Mouse (Mus musculus): ENCODE measurements at regions not wholly inside any gene's neighbourhood (a gene's known extent, or its start where the extent isn't known, plus 50 kb on each side); places are given as distances from the start of the nearest gene placed in this dataset.

- H3K27ac ChIP-seq (replicated peaks; ENCODE audit: low read depth, low read length) = no peak overlapping the region
- H3K9me3 ChIP-seq (ENCODE audit: control insufficient read depth, low read length) = no peaks in the 10 kb centered on the region
- no peak overlapping the region for H3K9ac ChIP-seq (replicated peaks; ENCODE audit: low read length)
- H3K27me3 ChIP-seq (ENCODE audit: control insufficient read depth, insufficient read depth, low read length) = no peaks in the 10 kb centered on the region
- peak; percentile 58; the same call in 1 of the 2 replicates for ATAC-seq (ENCODE audit: low FRiP score, low TSS enrichment)
- no peaks in the 10 kb centered on the region for H3K36me3 ChIP-seq (ENCODE audit: control insufficient read depth, insufficient read depth, low read length)
- H3K4me3 ChIP-seq (replicated peaks; ENCODE audit: low read depth, low read length) = no peak overlapping the region
- WGBS = 4% methylated on average over 8 of the region's 8 CpGs
- H3K4me2 ChIP-seq (ENCODE audit: low read length) = peak overlapping the region; percentile 35
- DNase-seq = peak; percentile 86
- no peaks in the 10 kb centered on the region for H3K4me1 ChIP-seq (ENCODE audit: control insufficient read depth, insufficient read depth, low read length)
Observed at GRCm38 (mm10) chr13:39011696-39012095, 51.0 kb upstream of the Slc35b3 start.

Measured in midbrain, embryonic 14.5 days (tissue).